Mouse (Mus musculus) embryonic facial prominence, embryonic 10.5 days (tissue): Measurements from ENCODE around the gene Maip1. TPM values are rescaled to one million over a fixed set of nuclear protein-coding genes. Genes with fewer than 3 reads are reported as not detected.

ENCODE experiments used
- DNase-seq: peaks from one replicate; pipeline ENCODE4 v3.0.0-alpha.2; 2017; ENCODE audit warnings: low spot score
- H3K27ac ChIP-seq: fragments of 300-500 bp; sonication (generic); replicated peaks from 2 replicates; pipeline ENCODE4 v1.5.1; 2016; ENCODE audit warnings: mild to moderate bottlenecking
- H3K27me3 ChIP-seq: fragments of 300-500 bp; sonication (generic); replicated peaks from 2 replicates; pipeline ENCODE4 v1.6.1; 2016; ENCODE audit warnings: low read depth, mild to moderate bottlenecking; ENCODE audit not compliant: poor library complexity, severe bottlenecking
- H3K36me3 ChIP-seq: fragments of 300-500 bp; sonication (generic); replicated peaks from 2 replicates; pipeline ENCODE4 v1.6.1; 2016; ENCODE audit warnings: mild to moderate bottlenecking, moderate library complexity
- H3K4me1 ChIP-seq: fragments of 300-500 bp; sonication (generic); 2 replicates; pipeline ENCODE4 v1.6.1; 2016
- H3K4me3 ChIP-seq: fragments of 300-500 bp; sonication (generic); 2 replicates; pipeline ENCODE4 v1.5.1; 2016; ENCODE audit warnings: mild to moderate bottlenecking, moderate library complexity
- H3K9me3 ChIP-seq: fragments of 300-500 bp; sonication (generic); 2 replicates; pipeline ENCODE4 v1.6.1; 2016; ENCODE audit warnings: mild to moderate bottlenecking
- WGBS: fragments of 180-500 bp; shearing (Covaris S2); methylation state at CpG from one replicate; pipeline ENCODE4 v1.1.7; 2016; 5-methylcytosine and 5-hydroxymethylcytosine counted together
- polyA plus RNA-seq: library from polyadenylated mRNA; unstranded; fragments of >200 nt; fragmentation: Nextera tagmentation; extraction: Ambion mirVana; gene quantifications from 2 replicates; pipeline ENCODE4 v1.2.1, GENCODE M21; 2016

Gene Maip1
- 19.0 and 19.5 TPM in 2 replicates for polyA plus RNA-seq

GRCm38 (mm10) chr1:57406187-57407151 lies at the start of gene Maip1, which contains the start of gene Tyw5:
TSS of gene Maip1 (plus strand) at chr1:57406328.
TSS of gene Tyw5 (minus strand) at chr1:57407101.
- no peaks in the 10 kb centered on the region for H3K27me3 ChIP-seq
- H3K4me3 ChIP-seq: peak within 1 kb of the TSS; percentile 91
- H3K36me3 ChIP-seq: peaks cover 35% of the 10 kb centered on the region
- H3K9me3 ChIP-seq: no peaks in the 10 kb centered on the region
- peak within 1 kb of the TSS; percentile 98 for H3K27ac ChIP-seq
- DNase-seq: peak; percentile 86
- WGBS: under 1% methylated on average over 72 of the region's 72 CpGs
- peaks cover 27% of the 10 kb centered on the region for H3K4me1 ChIP-seq

- H3K4me3 ChIP-seq: no peak overlapping the region
- WGBS: 55% methylated on average over 5 of the region's 5 CpGs
- H3K27ac ChIP-seq: no peak overlapping the region
These were observed 47.6 kb upstream of the Maip1 start for GRCm38 (mm10) chr1:57358546-57358945.

GRCm38 (mm10) chr1:57367446-57367845 lies 38.7 kb upstream of the Maip1 start:
- no peaks in the 10 kb centered on the region for H3K27me3 ChIP-seq
- WGBS: 89% methylated on average over 3 of the region's 3 CpGs
- no peaks in the 10 kb centered on the region for H3K4me1 ChIP-seq
- 0 out of 2 replicates have a peak, but pooled peaks cover 3% of the 10 kb centered on the region for H3K36me3 ChIP-seq
- H3K4me3 ChIP-seq: no peak overlapping the region
- no peaks in the 10 kb centered on the region for H3K9me3 ChIP-seq
- no peak for DNase-seq
- H3K27ac ChIP-seq: no peak overlapping the region

More at GRCm38 (mm10) chr1:57358546-57358945, 47.6 kb upstream of the Maip1 start:
- H3K27me3 ChIP-seq: no peaks in the 10 kb centered on the region
- H3K36me3 ChIP-seq: no peaks in the 10 kb centered on the region
- H3K4me1 ChIP-seq: 0 out of 2 replicates have a peak, but pooled peaks cover 2% of the 10 kb centered on the region
- DNase-seq: no peak
- H3K9me3 ChIP-seq: no peaks in the 10 kb centered on the region

- H3K27me3 ChIP-seq: no peaks in the 10 kb centered on the region
- H3K9me3 ChIP-seq: no peaks in the 10 kb centered on the region
- H3K36me3 ChIP-seq: peaks cover 10% of the 10 kb centered on the region
- no peaks in the 10 kb centered on the region for H3K4me1 ChIP-seq
- no peak overlapping the region for H3K27ac ChIP-seq
- no peak for DNase-seq
- 79% methylated on average over 4 of the region's 4 CpGs for WGBS
- H3K4me3 ChIP-seq: no peak overlapping the region
These were observed 37.0 kb upstream of the Maip1 start for GRCm38 (mm10) chr1:57369111-57369510.

- whole genome bisulfite sequencing: 90% methylated on average over 4 of the region's 4 CpGs
- Histone ChIP-seq H3K9me3 (no peaks in the 10 kb centered on the region), H3K36me3 (peaks cover 10% of the 10 kb centered on the region), H3K4me3 (no peak overlapping the region), H3K27ac (no peak overlapping the region), H3K4me1 (no peaks in the 10 kb centered on the region), H3K27me3 (no peaks in the 10 kb centered on the region)
- DNase-seq: no peak
These were observed 35.7 kb upstream of the Maip1 start for GRCm38 (mm10) chr1:57370451-57370850.

GRCm38 (mm10) chr1:57375276-57375675 lies 30.9 kb upstream of the Maip1 start:
- Histone ChIP-seq H3K36me3 (peaks cover 10% of the 10 kb centered on the region), H3K27ac (no peak overlapping the region), H3K9me3 (no peaks in the 10 kb centered on the region), H3K4me3 (no peak overlapping the region), H3K27me3 (no peaks in the 10 kb centered on the region), H3K4me1 (peaks cover 13% of the 10 kb centered on the region)
- 89% methylated on average over 2 of the region's 2 CpGs for WGBS
- no peak for DNase-seq

- no peak for DNase-seq
- Histone ChIP-seq H3K4me1 (peaks cover 13% of the 10 kb centered on the region), H3K9me3 (no peaks in the 10 kb centered on the region), H3K27ac (peak overlapping the region; percentile 90), H3K27me3 (no peaks in the 10 kb centered on the region), H3K36me3 (peaks cover 10% of the 10 kb centered on the region), H3K4me3 (peak overlapping the region; percentile 84)
- 70% methylated on average over 6 of the region's 6 CpGs for WGBS
These were observed 29.3 kb upstream of the Maip1 start for GRCm38 (mm10) chr1:57376806-57377205.

- peak; percentile 98 for DNase-seq
- peak within 1 kb of the TSS; percentile 90 for H3K27ac ChIP-seq
- H3K4me3 ChIP-seq: peak within 1 kb of the TSS; percentile 84
- peaks cover 13% of the 10 kb centered on the region for H3K4me1 ChIP-seq
- peaks cover 6% of the 10 kb centered on the region for H3K36me3 ChIP-seq
- H3K9me3 ChIP-seq: no peaks in the 10 kb centered on the region
- H3K27me3 ChIP-seq: no peaks in the 10 kb centered on the region
- WGBS: under 1% methylated on average over 81 of the region's 81 CpGs
These were observed 28.5 kb upstream of the Maip1 start, which contains the start of gene 1700066M21Rik for GRCm38 (mm10) chr1:57377376-57378341. TSS of gene 1700066M21Rik (plus strand) at chr1:57377620.

GRCm38 (mm10) chr1:57386519-57386918 lies 19.6 kb upstream of the Maip1 start:
- Histone ChIP-seq H3K27me3 (no peaks in the 10 kb centered on the region), H3K27ac (no peak overlapping the region), H3K4me1 (no peaks in the 10 kb centered on the region), H3K9me3 (no peaks in the 10 kb centered on the region), H3K4me3 (no peak overlapping the region), H3K36me3 (peaks cover 40% of the 10 kb centered on the region)
- no peak for DNase-seq

GRCm38 (mm10) chr1:57387876-57388275 lies 18.3 kb upstream of the Maip1 start:
- no peak for DNase-seq
- WGBS: 88% methylated on average over 2 of the region's 2 CpGs

GRCm38 (mm10) chr1:57388402-57389155 lies 17.5 kb upstream of the Maip1 start:
- peaks cover 56% of the 10 kb centered on the region for H3K36me3 ChIP-seq
- no peaks in the 10 kb centered on the region for H3K4me1 ChIP-seq
- no peak for DNase-seq
- 93% methylated on average over 8 of the region's 8 CpGs for WGBS
- H3K27me3 ChIP-seq: no peaks in the 10 kb centered on the region
- no peak overlapping the region for H3K4me3 ChIP-seq
- H3K9me3 ChIP-seq: no peaks in the 10 kb centered on the region
- H3K27ac ChIP-seq: no peak overlapping the region

More at GRCm38 (mm10) chr1:57387876-57388275, 18.3 kb upstream of the Maip1 start:
- Histone ChIP-seq H3K27me3 (no peaks in the 10 kb centered on the region), H3K4me1 (no peaks in the 10 kb centered on the region), H3K27ac (no peak overlapping the region), H3K36me3 (peaks cover 49% of the 10 kb centered on the region), H3K4me3 (no peak overlapping the region), H3K9me3 (no peaks in the 10 kb centered on the region)
